Mouse (Mus musculus): Measurements from ENCODE around the gene Fam117a. TPM values are rescaled to one million over a fixed set of nuclear protein-coding genes. Genes with fewer than 3 reads are reported as not detected.

The Fam117a gene
- polyA plus RNA-seq, 1 experiment from 2014 or later, result 15.0 TPM

- ATAC-seq (replicated peaks; ENCODE audit: insufficient number of reproducible peaks, low FRiP score, low TSS enrichment, low read depth) (no peak), DNase-seq (ENCODE audit: low spot score) (no peak)
- 78% methylated on average over 3 of the region's 3 CpGs for WGBS
Measured at GRCm38 (mm10) chr11:95423505-95423904, 86.7 kb downstream of the Fam117a start.

GRCm38 (mm10) chr11:95431344-95431743 lies 94.5 kb downstream of the Fam117a start:
- H3K9ac ChIP-seq (replicated peaks; ENCODE audit: low read length), result no peak overlapping the region
- ATAC-seq (replicated peaks; ENCODE audit: insufficient number of reproducible peaks, low FRiP score, low TSS enrichment, low read depth) (no peak), DNase-seq (ENCODE audit: low spot score) (no peak)
- no peak overlapping the region for H3K4me3 ChIP-seq (ENCODE audit: low read depth, low read length)
- no peaks in the 10 kb centered on the region for H3K4me1 ChIP-seq (ENCODE audit: control insufficient read depth, insufficient read depth, low read length)
- WGBS, result 92% methylated on average over 2 of the region's 2 CpGs
- H3K27ac ChIP-seq (replicated peaks; ENCODE audit: low read depth, low read length), result no peak overlapping the region
- H3K27me3 ChIP-seq (ENCODE audit: control insufficient read depth, insufficient read depth, low read length), result no peaks in the 10 kb centered on the region
- no peak overlapping the region for H3K4me2 ChIP-seq (ENCODE audit: low read depth, low read length)
- no peaks in the 10 kb centered on the region for H3K36me3 ChIP-seq (replicated peaks; ENCODE audit: control insufficient read depth, insufficient read depth, low read depth, low read length)
- no peaks in the 10 kb centered on the region for H3K9me3 ChIP-seq (replicated peaks; ENCODE audit: control insufficient read depth, low read length)

More at GRCm38 (mm10) chr11:95423505-95423904, 86.7 kb downstream of the Fam117a start:
- Histone ChIP-seq H3K36me3 (replicated peaks; ENCODE audit: control insufficient read depth, insufficient read depth, low read depth, low read length) (no peaks in the 10 kb centered on the region), H3K27ac (replicated peaks; ENCODE audit: low read depth, low read length) (no peak overlapping the region), H3K9ac (replicated peaks; ENCODE audit: low read length) (no peak overlapping the region), H3K27me3 (ENCODE audit: control insufficient read depth, insufficient read depth, low read length) (no peaks in the 10 kb centered on the region), H3K4me2 (ENCODE audit: low read depth, low read length) (no peak overlapping the region), H3K4me1 (ENCODE audit: control insufficient read depth, insufficient read depth, low read length) (no peaks in the 10 kb centered on the region), H3K9me3 (replicated peaks; ENCODE audit: control insufficient read depth, low read length) (no peaks in the 10 kb centered on the region), H3K4me3 (ENCODE audit: low read depth, low read length) (no peak overlapping the region)

Other genes starting within 250 kb of the Fam117a start
- 15.9 and 21.7 TPM in 2 replicates for gene Dlx3, start 216.9 kb upstream of the Fam117a start, polyA plus RNA-seq (2014; fragmentation: Nextera tagmentation; extraction: Ambion mirVana)
- 3.0 and 3.6 TPM in 2 replicates for gene Dlx4, start 190.8 kb upstream of the Fam117a start, polyA plus RNA-seq (2014; fragmentation: Nextera tagmentation; extraction: Ambion mirVana)
- not detected in 2 replicates for gene Tac4, start 75.5 kb upstream of the Fam117a start, polyA plus RNA-seq (2014; fragmentation: Nextera tagmentation; extraction: Ambion mirVana)
- 81.9 and 87.9 TPM in 2 replicates for gene Kat7, start 26.8 kb upstream of the Fam117a start, polyA plus RNA-seq (2014; fragmentation: Nextera tagmentation; extraction: Ambion mirVana)
- gene Slc35b1, start 47.7 kb downstream of the Fam117a start, polyA plus RNA-seq (2014; fragmentation: Nextera tagmentation; extraction: Ambion mirVana), result 125 and 134 TPM in 2 replicates
- gene Spop, start 77.1 kb downstream of the Fam117a start, polyA plus RNA-seq (2014; fragmentation: Nextera tagmentation; extraction: Ambion mirVana), result 95.3 and 100 TPM in 2 replicates
- 0.61 and 0.98 TPM in 2 replicates for gene Nxph3, start 177.6 kb downstream of the Fam117a start, polyA plus RNA-seq (2014; fragmentation: Nextera tagmentation; extraction: Ambion mirVana)